Mouse (Mus musculus) brain, embryonic 18.5 days (tissue): ENCODE measurements around the gene Rbp2.

Source experiments
- DNase-seq: peaks from one replicate; pipeline ENCODE4 v3.0.0-alpha.2; 2012; ENCODE audit warnings: low read depth, low spot score

Rbp2 gene

DNA sequence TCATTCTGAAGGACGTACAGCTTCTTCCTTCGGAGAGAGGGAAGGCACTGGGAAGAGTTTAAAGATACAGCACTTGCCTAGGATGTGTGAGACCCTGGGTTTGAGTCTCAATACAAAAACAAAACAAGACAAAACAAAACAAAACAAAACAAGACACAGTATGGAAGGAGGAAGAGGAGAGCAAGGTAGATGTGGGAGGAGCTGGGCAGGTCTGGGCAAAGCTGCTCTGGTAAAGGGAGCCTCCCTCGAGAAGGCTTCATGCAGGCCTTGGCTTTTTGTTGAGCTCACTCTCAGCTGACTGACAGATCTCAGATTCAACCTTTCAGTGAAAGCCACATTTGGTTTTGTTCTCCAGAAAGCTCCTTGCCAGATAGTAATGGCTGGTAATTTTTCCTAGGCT lies at the start of gene Rbp2:
Gene Rbp2, plus strand, starts transcription at position 301 of the 400 bp plus-strand sequence.
- DNase-seq = no peak

DNA sequence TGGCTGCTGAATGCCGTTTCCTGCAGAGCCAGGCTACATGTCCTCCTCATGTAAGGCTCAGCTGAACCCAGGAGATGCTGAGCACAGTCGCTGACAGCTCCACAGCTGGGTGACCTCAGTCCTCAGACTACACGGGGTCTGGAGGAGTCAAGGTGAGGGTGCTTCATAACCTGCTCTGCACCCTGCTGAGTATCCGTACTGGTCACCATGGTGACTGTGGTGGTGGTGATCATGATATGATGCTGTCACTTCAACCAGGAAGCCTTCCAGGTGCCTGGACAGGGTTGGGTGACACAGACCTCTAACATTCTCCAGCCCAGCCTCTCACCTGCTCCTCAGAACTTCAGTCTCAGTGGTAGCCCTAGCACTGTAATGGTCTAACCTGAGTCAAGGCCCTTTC lies 48.1 kb upstream of the Rbp2 start:
- no peak for DNase-seq

DNA sequence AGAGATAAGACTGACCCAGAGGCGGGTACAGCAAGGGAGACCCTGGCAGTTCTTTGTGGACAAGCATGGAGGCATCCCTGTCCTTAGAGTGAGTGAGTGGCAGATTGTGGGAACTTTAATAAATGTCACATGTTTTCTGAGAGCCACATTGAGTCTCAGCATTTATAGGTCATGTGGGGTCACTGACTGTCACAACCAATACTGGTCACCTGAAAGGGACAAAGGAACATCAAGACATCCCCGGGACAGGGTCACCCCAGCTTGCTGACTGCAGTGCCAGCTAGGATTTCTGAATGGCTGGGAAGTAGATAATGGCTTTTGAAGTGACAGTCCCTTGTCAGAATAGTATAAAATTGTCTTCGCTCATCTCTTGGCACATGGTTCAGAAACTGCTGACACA lies 46.8 kb upstream of the Rbp2 start:
- DNase-seq = no peak

DNA sequence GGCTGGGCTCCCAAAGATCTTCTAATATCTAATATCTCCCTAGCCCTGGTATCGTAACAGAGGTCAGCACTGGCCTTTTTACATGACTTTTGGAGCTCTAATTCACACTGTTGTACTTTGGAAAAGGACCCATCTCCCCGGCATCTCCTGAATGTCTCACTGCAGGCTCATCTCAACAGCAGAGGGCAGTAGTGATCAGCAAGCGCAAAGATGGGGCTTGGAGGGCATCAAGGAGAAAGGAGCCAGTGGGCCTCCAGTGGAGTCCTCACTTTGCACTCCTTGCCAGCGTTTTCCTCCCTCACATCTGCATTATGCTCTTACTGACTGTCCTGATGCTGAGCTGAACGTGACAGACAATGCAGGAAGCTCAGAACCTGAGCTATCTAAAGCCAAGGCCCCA lies 43.3 kb upstream of the Rbp2 start:
- no peak for DNase-seq

DNA sequence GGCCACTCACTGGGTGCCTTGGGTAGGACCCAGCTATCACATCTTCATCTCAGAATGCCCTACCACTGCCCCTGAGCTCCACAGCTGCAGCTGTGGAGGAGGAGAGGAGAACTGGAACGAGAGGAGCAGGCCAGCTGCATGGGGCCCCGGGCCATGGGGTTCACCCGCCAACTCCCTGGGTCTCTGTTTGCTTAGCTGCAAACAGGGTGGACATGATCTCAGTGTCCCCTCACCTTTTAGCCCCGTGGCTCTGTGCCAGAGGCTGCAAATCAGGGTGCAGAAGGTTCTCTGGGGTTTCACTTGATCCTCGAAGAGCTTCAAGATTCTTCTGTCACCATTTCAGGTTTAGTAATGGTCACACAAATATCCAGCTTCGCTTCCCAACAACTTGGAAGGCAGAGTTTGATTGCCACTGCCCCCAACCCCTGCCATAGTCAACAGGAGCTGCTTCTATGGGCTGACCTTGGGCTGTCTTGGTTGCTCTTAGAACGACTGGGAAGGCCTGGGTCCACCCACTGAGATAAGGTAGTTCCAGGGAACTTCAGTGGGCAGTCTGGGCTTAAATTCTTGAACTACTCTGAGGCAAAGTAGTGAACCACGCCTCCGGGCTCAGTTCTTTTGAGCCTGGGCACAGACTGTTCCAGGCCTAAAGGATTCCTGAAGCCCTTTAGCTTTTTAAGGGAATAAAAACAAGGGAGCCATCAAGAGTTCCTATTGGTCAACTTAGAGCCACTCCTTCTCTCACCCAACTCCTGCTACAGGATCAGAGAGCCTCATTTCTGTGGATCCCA lies 40.4 kb upstream of the Rbp2 start:
- DNase-seq = no peak

DNA sequence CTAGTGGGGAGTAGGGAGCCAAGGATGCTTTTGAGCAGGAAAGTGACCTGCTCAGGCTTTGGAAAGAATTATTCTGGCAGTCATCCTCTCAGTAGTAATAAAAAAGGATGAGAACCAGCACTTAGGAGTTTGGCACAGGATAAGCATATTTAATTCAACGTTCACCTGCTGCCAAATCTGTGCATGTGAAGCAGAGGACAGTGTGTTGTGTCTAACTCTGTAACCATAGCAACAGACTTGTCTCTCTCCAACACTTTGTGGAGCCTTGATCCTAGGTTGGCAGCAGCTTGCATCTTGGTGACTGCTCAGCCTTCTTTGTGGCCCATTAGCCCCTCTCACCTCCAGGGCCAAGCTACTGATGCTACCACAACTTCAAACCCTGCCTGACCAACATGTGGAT lies 34.9 kb upstream of the Rbp2 start:
- peak; percentile 28 for DNase-seq

GRCm38 (mm10) chr9:98466709-98467108 lies 19.2 kb upstream of the Rbp2 start:
- no peak for DNase-seq

DNA sequence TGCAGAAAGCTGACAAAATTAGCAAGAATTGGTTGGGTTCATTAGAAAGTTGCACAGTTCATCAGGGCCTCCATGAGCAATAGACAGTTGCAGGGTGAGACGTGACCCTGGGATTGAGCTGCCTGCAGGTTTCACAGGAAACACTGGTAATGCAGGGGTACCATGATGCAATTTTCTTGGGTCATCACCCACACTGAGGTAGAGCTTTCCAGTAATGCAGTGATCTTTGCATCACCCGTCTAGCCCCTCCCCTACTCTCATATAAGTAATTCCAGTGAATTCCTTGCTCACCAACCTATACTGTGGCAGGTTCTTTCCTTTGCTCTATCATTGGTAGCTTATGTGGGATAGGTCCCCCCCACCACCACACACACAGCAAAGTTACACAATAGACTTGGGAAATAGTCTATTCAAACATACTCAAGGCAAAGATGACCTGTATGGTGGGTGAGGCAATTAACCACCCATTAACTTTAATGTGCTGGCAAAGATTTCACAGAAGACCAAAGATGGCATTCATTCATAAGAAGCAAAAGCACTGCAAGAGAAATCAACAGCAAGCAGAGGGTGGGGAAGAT lies 5.7 kb upstream of the Rbp2 start:
- DNase-seq = no peak

DNA sequence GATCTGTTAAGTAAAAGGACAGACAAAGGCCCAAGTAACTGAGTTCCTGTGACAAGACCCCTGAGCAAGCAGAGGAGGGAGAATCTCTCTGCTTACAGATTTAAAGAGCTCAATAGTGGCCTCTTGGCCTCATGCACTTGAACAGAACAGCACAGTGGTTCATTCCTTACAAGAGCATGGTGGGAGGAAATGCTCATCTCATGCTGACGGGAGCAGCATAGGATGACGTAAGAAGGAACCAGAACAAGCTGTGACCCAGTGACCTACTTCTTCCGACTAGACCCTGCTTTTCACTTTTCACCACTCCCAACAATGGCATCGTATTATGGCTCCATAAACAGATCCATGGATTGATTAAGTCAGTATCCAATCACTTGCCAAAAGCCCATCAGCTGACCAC lies 3.7 kb upstream of the Rbp2 start:
- DNase-seq = no peak

DNA sequence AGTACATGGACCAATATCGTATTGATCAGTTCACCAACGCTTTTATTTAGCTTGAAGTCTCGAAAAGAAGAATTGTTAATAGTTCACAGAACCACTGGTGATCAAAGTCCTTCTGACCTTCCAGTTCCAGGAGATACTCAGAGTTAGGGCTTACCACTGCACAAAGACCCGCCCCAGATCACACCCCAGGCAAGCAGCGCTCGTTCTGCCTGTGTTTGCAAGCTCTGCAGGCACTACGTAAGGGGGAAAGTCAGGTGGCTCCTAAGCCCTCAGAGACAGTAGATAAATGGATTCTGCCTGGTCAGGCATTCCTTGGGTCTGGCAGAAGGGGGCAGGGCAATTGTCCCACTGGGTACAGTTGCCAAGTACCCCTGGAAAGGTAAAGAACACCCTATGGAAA lies 895 bp upstream of the Rbp2 start:
- no peak for DNase-seq

- DNase-seq = no peak
These were observed 1.4 kb downstream of the Rbp2 start for GRCm38 (mm10) chr9:98487273-98487672.

DNA sequence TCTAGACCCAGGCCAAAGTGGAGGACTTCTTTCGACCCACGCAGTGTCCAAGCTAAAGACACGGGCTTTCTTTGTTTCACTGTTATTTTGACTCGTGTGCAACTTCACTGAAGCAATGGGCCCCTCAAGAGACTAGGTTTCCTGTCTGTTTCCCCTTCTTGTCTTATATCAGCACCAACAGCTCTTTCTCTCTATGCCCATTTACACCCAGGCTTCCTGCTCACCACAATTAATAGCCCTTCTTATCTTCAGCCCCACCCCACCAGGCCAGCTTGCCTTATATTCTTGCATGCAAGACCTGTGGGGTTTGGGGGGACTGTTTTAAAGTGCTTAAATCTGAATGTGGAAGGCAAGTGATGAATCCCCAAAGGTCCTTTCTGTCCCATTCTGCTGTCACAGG lies 3.6 kb downstream of the Rbp2 start:
- DNase-seq = no peak

DNA sequence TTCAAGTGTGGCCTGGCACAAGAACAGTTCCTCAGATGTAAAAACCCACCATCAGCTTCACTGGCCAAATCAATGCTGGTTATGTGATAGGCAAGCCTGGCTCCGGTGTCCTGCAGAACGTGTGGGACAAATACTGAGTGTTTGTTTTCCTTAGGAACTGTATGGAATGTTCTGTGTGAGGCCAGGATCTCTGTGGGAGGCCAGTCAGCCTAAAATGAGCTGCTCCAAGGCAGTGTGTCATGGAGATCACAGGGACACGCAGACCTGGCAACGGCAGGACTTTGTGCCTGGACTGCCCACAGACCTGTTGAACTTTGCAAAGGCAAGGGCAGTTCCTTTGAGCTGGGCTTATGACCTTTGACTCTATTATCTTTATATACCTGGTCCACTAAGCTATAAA lies 4.2 kb downstream of the Rbp2 start:
- DNase-seq = peak; percentile 3

GRCm38 (mm10) chr9:98491071-98491470 lies 5.2 kb downstream of the Rbp2 start:
- no peak for DNase-seq

DNA sequence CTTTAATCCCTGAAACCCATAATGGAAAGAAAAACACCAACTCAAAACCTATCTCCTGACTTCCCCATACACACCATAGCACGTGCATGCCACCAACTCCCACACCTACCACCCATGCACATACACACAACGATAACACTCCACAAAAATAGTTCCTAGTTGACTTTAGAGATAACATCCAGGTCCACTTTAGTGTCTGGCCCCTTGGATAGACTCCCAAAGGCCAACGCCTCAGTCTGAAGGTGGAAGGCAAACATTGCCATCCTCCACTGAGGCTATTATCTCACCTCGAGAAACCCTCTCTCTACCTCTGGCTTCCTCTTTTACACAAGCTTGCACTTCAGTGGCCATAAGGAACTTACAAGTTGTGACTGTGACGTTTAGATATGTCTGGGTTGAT lies 6.3 kb downstream of the Rbp2 start:
- no peak for DNase-seq

- DNase-seq = no peak
These were observed 6.9 kb downstream of the Rbp2 start for GRCm38 (mm10) chr9:98492821-98493220.

DNA sequence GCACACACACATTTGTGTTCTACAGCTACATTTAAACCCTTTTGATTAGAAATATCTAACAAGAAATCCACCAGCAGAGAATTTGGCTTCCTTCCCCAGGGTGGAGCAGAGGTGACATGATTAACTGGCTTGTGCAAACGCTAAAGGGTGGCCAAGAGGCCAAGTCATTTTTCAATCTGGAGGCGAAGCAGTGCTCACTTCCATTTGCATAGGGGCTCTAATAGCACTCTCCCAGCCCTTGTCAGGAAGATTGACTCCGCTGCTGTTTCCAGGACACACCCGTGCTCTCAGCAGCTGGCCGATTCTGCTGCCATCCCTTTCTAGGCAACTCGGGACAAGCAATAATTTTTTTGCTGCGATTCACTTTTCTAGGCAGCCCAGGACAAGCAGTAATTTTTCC lies 11.2 kb downstream of the Rbp2 start:
- DNase-seq = no peak

DNA sequence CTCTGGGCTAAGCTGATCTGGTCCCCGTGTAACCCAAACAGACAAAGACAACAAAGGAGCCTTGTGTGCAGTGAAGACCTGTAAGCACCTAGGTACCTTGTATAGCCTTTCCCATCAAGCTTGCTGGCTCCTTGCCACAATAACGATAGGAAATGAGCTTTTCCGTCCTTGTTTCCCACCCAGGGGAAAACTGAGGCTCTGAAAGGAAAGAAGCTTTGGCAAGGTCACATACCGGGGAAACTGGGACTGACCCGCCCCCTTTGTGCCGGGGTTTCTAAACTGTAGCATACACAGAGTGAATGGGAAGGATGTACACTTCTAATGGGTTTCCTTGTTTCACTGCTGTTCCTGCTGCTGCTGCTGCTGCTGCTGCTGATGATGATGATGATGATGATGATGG lies 12.1 kb downstream of the Rbp2 start:
- no peak for DNase-seq

DNA sequence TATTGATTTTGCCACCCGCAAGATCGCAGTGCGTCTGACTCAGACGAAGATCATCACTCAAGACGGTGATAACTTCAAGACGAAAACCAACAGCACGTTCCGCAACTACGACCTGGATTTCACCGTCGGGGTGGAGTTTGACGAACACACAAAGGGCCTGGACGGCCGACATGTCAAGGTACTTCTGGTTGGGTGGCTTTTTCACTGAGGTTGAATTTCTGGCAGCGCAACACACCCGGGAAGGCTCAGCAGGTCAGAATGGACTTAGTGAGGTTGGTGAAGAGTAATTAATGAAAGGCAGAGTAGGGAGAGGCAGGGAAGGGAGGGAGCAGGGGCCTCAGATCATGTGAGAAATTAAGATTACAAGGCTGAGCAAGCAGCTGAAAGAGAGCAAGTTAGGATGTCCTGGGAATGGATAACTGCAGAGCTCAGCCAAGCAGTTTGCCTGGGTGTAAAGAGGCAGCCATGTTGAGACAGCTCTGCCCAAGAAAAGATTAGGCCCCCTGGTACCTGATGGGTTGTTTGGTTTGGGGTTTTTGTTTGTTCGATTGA lies 12.9 kb downstream of the Rbp2 start:
- no peak for DNase-seq

- no peak for DNase-seq
These were observed 13.7 kb downstream of the Rbp2 start for GRCm38 (mm10) chr9:98499601-98500000.

DNA sequence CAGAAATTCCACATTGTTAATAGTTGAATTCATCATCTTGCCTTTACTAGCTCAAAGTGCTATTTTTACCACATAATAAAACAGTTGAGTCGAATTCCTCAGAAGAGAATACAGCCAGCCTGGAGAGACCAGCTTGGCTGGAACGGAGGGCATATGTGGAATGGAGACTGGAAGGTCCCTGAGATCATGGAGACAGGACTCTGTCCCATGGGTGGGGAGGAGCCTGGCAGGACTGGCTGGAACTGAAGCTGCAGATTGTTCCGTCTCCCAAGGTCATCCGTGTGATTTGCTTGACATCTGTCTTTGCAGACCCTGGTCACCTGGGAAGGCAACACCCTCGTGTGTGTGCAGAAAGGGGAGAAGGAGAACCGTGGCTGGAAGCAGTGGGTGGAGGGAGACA lies 21.6 kb downstream of the Rbp2 start:
- DNase-seq = no peak

DNA sequence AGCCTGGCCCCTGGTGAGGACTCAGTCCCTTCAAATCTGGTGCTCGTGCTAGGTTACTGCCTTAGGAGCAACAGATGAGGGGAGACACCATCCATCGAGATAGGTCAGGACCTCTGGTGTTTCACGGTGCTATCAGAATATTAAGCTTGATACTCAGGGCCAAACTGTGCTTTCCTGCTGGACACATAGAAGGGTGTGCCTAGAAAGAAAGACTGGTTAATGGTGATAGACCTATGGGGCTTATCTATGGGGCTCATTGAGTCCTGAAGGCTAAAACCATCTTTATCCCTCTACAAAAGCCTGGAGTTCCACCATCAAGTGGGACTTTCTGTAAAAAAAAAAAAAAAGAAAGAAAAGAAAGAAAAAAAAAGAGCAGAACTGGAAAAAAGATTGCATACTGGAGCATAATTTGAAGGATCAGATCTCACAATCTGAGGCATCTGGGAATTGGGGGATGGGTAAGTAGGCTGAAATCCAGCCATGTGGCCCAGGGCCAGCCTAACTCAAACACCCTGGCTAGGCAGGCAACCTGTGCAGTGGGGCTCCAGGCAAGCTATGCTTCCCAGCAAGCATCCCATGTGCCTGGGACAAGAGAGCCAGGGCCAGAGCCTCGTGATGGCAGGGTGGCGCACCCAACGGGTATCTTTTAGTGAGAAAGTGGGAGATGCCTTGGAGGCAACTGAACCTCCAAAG lies 24.6 kb downstream of the Rbp2 start:
- no peak for DNase-seq

GRCm38 (mm10) chr9:98523872-98524271 lies 38.0 kb downstream of the Rbp2 start:
- DNase-seq = no peak
